Mouse (Mus musculus) bone marrow, adult 2 months (tissue): ENCODE results near the gene Usp4. TPM values are rescaled to one million over a fixed set of nuclear protein-coding genes. Genes with fewer than 3 reads are reported as not detected.

ENCODE experiments used
- H3K27ac ChIP-seq: fragments of 200-500 bp; 2 replicates; pipeline ENCODE4 v1.5.1; 2012; ENCODE audit warnings: low read depth, mild to moderate bottlenecking, control low read depth, inconsistent platforms, low read length; ENCODE audit not compliant: control insufficient read depth, poor library complexity, insufficient read depth
- H3K4me1 ChIP-seq: fragments of 200-500 bp; 2 replicates; pipeline ENCODE4 v1.6.1; 2011; ENCODE audit warnings: low read length; ENCODE audit not compliant: control insufficient read depth, insufficient read depth
- H3K4me3 ChIP-seq: fragments of 200-500 bp; replicated peaks from 2 replicates; pipeline ENCODE3; 2011; ENCODE audit warnings: mild to moderate bottlenecking, low read depth, low read length, control low read depth; ENCODE audit not compliant: control insufficient read depth
- CTCF ChIP-seq: fragments of 200-500 bp; IDR thresholded peaks from 2 replicates; pipeline ENCODE4 v1.5.1; 2011; ENCODE audit warnings: low read length, control low read depth; ENCODE audit not compliant: control insufficient read depth, insufficient read depth
- POLR2A ChIP-seq: fragments of 200-500 bp; IDR thresholded peaks from 2 replicates; pipeline ENCODE4 v1.6.1; 2011; ENCODE audit warnings: low read depth, mild to moderate bottlenecking, control low read depth, low read length, borderline replicate concordance; ENCODE audit not compliant: control insufficient read depth
- WGBS: fragments of 180-500 bp; shearing (Covaris S2); methylation state at CpG from one replicate; pipeline ENCODE4 v1.1.7; 2018; 5-methylcytosine and 5-hydroxymethylcytosine counted together
- polyA plus RNA-seq: library from polyadenylated mRNA; stranded (reverse); fragments of >200 nt; gene quantifications from 2 replicates; pipeline ENCODE4 v1.2.4, GENCODE M21; 2011; ENCODE audit warnings: low replicate concordance; ENCODE audit not compliant: missing spikeins, insufficient read depth, insufficient read length

Gene Usp4
- polyA plus RNA-seq, 1 experiment = 256 TPM

- H3K4me1 ChIP-seq = peaks cover 7% of the 10 kb centered on the region
- H3K27ac ChIP-seq = peak overlapping the region; percentile 32; the same call in 1 of the 2 replicates
- TF ChIP-seq POLR2A (no peak), CTCF (no peak)
- 86% methylated on average over 4 of the region's 4 CpGs for WGBS
- H3K4me3 ChIP-seq = no peak overlapping the region
These were observed 3.2 kb upstream of the Usp4 start for GRCm38 (mm10) chr9:108344471-108344870.

GRCm38 (mm10) chr9:108347024-108347423, 629 bp upstream of the Usp4 start:
- WGBS = 2% methylated on average over 11 of the region's 11 CpGs
- H3K4me3 ChIP-seq = peak overlapping the region; percentile 89
- peaks cover 5% of the 10 kb centered on the region for H3K4me1 ChIP-seq
- no peak for TF ChIP-seq POLR2A
- no peak for TF ChIP-seq CTCF
- peak overlapping the region; percentile 94 for H3K27ac ChIP-seq

- Histone ChIP-seq H3K4me1 (peaks cover 1% of the 10 kb centered on the region), H3K27ac (peak overlapping the region; percentile 97), H3K4me3 (peak overlapping the region; percentile 89)
- WGBS = under 1% methylated on average over 14 of the region's 14 CpGs
- TF ChIP-seq POLR2A (no peak), CTCF (no peak)
These were observed 632 bp downstream of the Usp4 start for GRCm38 (mm10) chr9:108348290-108348680.

DNA sequence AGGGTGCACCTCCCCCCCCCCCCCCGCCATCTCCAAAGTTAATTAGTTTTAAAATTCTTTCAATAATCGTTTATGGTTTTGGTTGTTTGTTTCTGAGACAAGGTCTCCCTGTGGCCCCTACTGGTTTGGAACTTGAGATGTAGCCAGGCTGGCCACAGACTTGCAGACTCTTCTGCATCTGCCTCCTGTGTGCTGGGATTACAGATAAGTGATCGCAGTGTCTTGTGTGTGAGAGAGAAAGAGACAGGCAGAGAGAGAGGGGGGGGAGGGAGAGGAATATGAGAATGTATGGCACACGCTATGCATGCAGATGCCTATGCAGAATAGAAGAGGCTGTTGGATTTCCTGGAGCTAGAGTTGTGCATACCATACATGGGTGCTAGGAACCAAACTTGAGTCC, 2.1 kb downstream of the Usp4 start:
- Histone ChIP-seq H3K4me1 (peaks cover 1% of the 10 kb centered on the region), H3K4me3 (no peak overlapping the region), H3K27ac (no peak overlapping the region)
- TF ChIP-seq POLR2A = no peak
- no peak for TF ChIP-seq CTCF
- WGBS = 69% methylated on average over 4 of the region's 4 CpGs

GRCm38 (mm10) chr9:108378234-108378633, 30.6 kb downstream of the Usp4 start:
- 88% methylated on average over 9 of the region's 9 CpGs for WGBS
- TF ChIP-seq POLR2A = no peak
- TF ChIP-seq CTCF = no peak
- no peak overlapping the region for H3K4me3 ChIP-seq
- no peak overlapping the region for H3K27ac ChIP-seq
- H3K4me1 ChIP-seq = no peaks in the 10 kb centered on the region; the same call in 1 of the 2 replicates

- Histone ChIP-seq H3K4me3 (no peak overlapping the region), H3K27ac (no peak overlapping the region), H3K4me1 (no peaks in the 10 kb centered on the region; the same call in 1 of the 2 replicates)
- TF ChIP-seq POLR2A (no peak), CTCF (no peak)
- 89% methylated on average over 5 of the region's 5 CpGs for WGBS
These were observed 31.1 kb downstream of the Usp4 start for GRCm38 (mm10) chr9:108378736-108379135.

GRCm38 (mm10) chr9:108379294-108379693, 31.6 kb downstream of the Usp4 start:
- Histone ChIP-seq H3K4me1 (no peaks in the 10 kb centered on the region; the same call in 1 of the 2 replicates), H3K27ac (no peak overlapping the region), H3K4me3 (no peak overlapping the region)
- 94% methylated on average over 4 of the region's 4 CpGs for WGBS
- TF ChIP-seq CTCF = no peak
- TF ChIP-seq POLR2A = no peak

DNA sequence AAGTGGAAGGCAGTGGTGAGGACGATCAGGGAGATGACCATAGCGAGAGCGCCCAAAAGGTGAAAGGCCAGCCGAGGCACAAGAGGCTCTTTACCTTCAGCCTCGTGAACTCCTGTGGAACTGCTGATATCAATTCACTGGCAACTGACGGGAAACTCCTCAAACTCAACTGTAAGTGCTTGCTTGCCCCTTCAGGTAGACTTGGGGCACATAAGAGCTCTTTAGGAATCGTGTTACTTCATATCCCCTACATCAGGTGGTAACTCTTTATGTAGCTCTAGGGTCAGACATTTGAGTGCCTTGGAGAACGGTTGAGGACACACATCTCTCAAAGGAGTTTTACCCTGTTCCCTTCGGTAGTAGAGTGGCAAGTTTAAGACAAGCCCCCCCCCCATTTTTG, 33.7 kb downstream of the Usp4 start:
- H3K4me1 ChIP-seq = no peaks in the 10 kb centered on the region; the same call in 1 of the 2 replicates
- TF ChIP-seq CTCF (no peak), POLR2A (no peak)
- WGBS = 96% methylated on average over 9 of the region's 9 CpGs
- H3K4me3 ChIP-seq = no peak overlapping the region
- no peak overlapping the region for H3K27ac ChIP-seq

- no peak overlapping the region for H3K27ac ChIP-seq
- TF ChIP-seq POLR2A = no peak
- no peak for TF ChIP-seq CTCF
- no peaks in the 10 kb centered on the region for H3K4me1 ChIP-seq
- no peak overlapping the region for H3K4me3 ChIP-seq
- WGBS = 78% methylated on average over 7 of the region's 7 CpGs
These were observed 37.4 kb downstream of the Usp4 start for GRCm38 (mm10) chr9:108385006-108385405.
